Mouse (Mus musculus) cerebellum, postnatal 10 days (tissue): ENCODE measurements at regions not wholly inside any gene's neighbourhood (a gene's known extent, or its start where the extent isn't known, plus 50 kb on each side); places are given as distances from the start of the nearest gene placed in this dataset.

ENCODE experiments used
- DNase-seq, 2 experiments: peaks; one replicate each; pipeline ENCODE4 v3.0.0; 2021; ENCODE audit warnings: mixed read lengths in 2 of 2

GRCm38 (mm10) chr7:119384670-119385241, 74.3 kb downstream of the Gp2 start:
- no peak for DNase-seq

GRCm38 (mm10) chr7:119379935-119380334, 79.2 kb downstream of the Gp2 start:
- peak; percentile 42 to 47 for DNase-seq

- DNase-seq: no peak
These were observed 94.9 kb downstream of the Gp2 start for GRCm38 (mm10) chr7:119364268-119364596.

GRCm38 (mm10) chr7:119363552-119364267, 95.4 kb downstream of the Gp2 start:
- DNase-seq: peak; percentile 6 to 23

GRCm38 (mm10) chr7:119357338-119357737, 101.7 kb downstream of the Gp2 start:
- DNase-seq: no peak

GRCm38 (mm10) chr7:119356251-119356650, 102.8 kb downstream of the Gp2 start:
- no peak for DNase-seq

- DNase-seq: peak; percentile 59 to 68
These were observed 106.5 kb downstream of the Gp2 start for GRCm38 (mm10) chr7:119352571-119352970.

GRCm38 (mm10) chr7:119350641-119351040, 108.4 kb downstream of the Gp2 start:
- no peak for DNase-seq

- DNase-seq: no peak
These were observed 115.7 kb downstream of the Gp2 start for GRCm38 (mm10) chr7:119343380-119343779.

- no peak for DNase-seq
These were observed 126.0 kb downstream of the Gp2 start for GRCm38 (mm10) chr7:119333102-119333501.

- DNase-seq: peak in 1 of 2 experiments; percentile 13
These were observed 128.5 kb downstream of the Gp2 start for GRCm38 (mm10) chr7:119330460-119331109.

GRCm38 (mm10) chr7:119296307-119296706, 111.9 kb upstream of the Gpr139 start:
- DNase-seq: no peak

GRCm38 (mm10) chr7:119291442-119291841, 107.0 kb upstream of the Gpr139 start:
- no peak for DNase-seq

GRCm38 (mm10) chr7:119285290-119285689, 100.9 kb upstream of the Gpr139 start:
- DNase-seq: peak; percentile 49 to 57

GRCm38 (mm10) chr7:119279896-119280661, 95.7 kb upstream of the Gpr139 start:
- no peak for DNase-seq

- no peak for DNase-seq
These were observed 88.2 kb upstream of the Gpr139 start for GRCm38 (mm10) chr7:119272621-119273020.

GRCm38 (mm10) chr7:119271427-119271826, 87.0 kb upstream of the Gpr139 start:
- no peak for DNase-seq

- DNase-seq: no peak
These were observed 86.5 kb upstream of the Gpr139 start for GRCm38 (mm10) chr7:119270826-119271420.

GRCm38 (mm10) chr7:119258222-119258621, 73.8 kb upstream of the Gpr139 start:
- DNase-seq: no peak

- DNase-seq: no peak
These were observed 72.5 kb upstream of the Gpr139 start for GRCm38 (mm10) chr7:119256916-119257315.

- no peak for DNase-seq
These were observed 68.3 kb upstream of the Gpr139 start for GRCm38 (mm10) chr7:119252742-119253141.

- no peak for DNase-seq
These were observed 67.3 kb upstream of the Gpr139 start for GRCm38 (mm10) chr7:119251679-119252078.

GRCm38 (mm10) chr7:119250381-119250780, 66.0 kb upstream of the Gpr139 start:
- DNase-seq: no peak
